Mouse (Mus musculus): Measurements from ENCODE around the gene Olfr618.
"Not testable (repeated sequence)": the region's sequence is repeated elsewhere in the genome, so short reads cannot be mapped to it uniquely, and the experiment has no call there.

Gene Olfr618

GRCm38 (mm10) chr7:103589803-103590202, at the start of gene Olfr618:
TSS of gene Olfr618 (plus strand) at chr7:103590103.
- no peak for DNase-seq

- DNase-seq: not testable (repeated sequence)
These were observed 47.3 kb upstream of the Olfr618 start, which contains the start of gene Olfr612 for GRCm38 (mm10) chr7:103542617-103543016. TSS of gene Olfr612 (minus strand) at chr7:103542717.

GRCm38 (mm10) chr7:103547774-103548173, 42.1 kb upstream of the Olfr618 start, which contains the start of gene Olfr613:
TSS of gene Olfr613 (plus strand) at chr7:103548074.
- DNase-seq: no peak

GRCm38 (mm10) chr7:103555779-103556178, 34.1 kb upstream of the Olfr618 start, which contains the start of gene Olfr615:
TSS of gene Olfr615 (plus strand) at chr7:103556079.
- no peak for DNase-seq

- DNase-seq: no peak
These were observed 20.9 kb upstream of the Olfr618 start, which contains the start of gene Olfr616 for GRCm38 (mm10) chr7:103569043-103569442. TSS of gene Olfr616 (minus strand) at chr7:103569143.

GRCm38 (mm10) chr7:103572761-103573160, 17.1 kb upstream of the Olfr618 start, which contains the start of gene Olfr617:
TSS of gene Olfr617 (plus strand) at chr7:103573061.
- no peak for DNase-seq

- no peak for DNase-seq
These were observed 10.4 kb downstream of the Olfr618 start, which contains the start of gene Olfr619 for GRCm38 (mm10) chr7:103600275-103600674. TSS of gene Olfr619 (plus strand) at chr7:103600575.

- no peak for DNase-seq
These were observed 17.5 kb downstream of the Olfr618 start for GRCm38 (mm10) chr7:103607425-103607824.

- DNase-seq: no peak
These were observed 22.5 kb downstream of the Olfr618 start, which contains the start of gene Olfr620 for GRCm38 (mm10) chr7:103612434-103612833. TSS of gene Olfr620 (minus strand) at chr7:103612534.

- DNase-seq: no peak
These were observed 46.9 kb downstream of the Olfr618 start for GRCm38 (mm10) chr7:103636795-103637194.

- DNase-seq: no peak
These were observed 52.7 kb downstream of the Olfr618 start, which contains the start of gene Olfr622 for GRCm38 (mm10) chr7:103642602-103643001. TSS of gene Olfr622 (minus strand) at chr7:103642702.

GRCm38 (mm10) chr7:103644070-103644469, 54.2 kb downstream of the Olfr618 start:
- no peak for DNase-seq

Measured in right cerebral cortex, adult 18-20 months (tissue).